Mouse (Mus musculus) effector memory CD4-positive, alpha-beta T cell, adult 5 months (primary cell): ENCODE measurements around the gene C9orf72. TPM values are rescaled to one million over a fixed set of nuclear protein-coding genes. Genes with fewer than 3 reads are reported as not detected.

Experiments used
- polyA plus RNA-seq: library from polyadenylated mRNA; unstranded; fragments of 100-300 nt; shearing (Covaris generic); gene quantifications from one replicate; pipeline ENCODE4 v1.2.1, GENCODE M21; 2017

C9orf72 gene
- 51.3 TPM for polyA plus RNA-seq

GRCm38 (mm10) chr4:35225734-35226495, at the start of gene C9orf72:
TSS of gene C9orf72 (minus strand) at chr4:35226175.

GRCm38 (mm10) chr4:35156751-35157611, 69.0 kb downstream of the C9orf72 start, which contains the start of gene Mob3b:
TSS of gene Mob3b (minus strand) at chr4:35157484.

GRCm38 (mm10) chr4:35151756-35152155, 74.2 kb downstream of the C9orf72 start, which contains the start of gene Ifnk:
TSS of gene Ifnk (plus strand) at chr4:35152056.

Other genes starting within 250 kb of the C9orf72 start
- not detected for gene Ifnk, start 74.1 kb downstream of the C9orf72 start, polyA plus RNA-seq
- gene Mob3b, start 68.7 kb downstream of the C9orf72 start, polyA plus RNA-seq, result 5.9 TPM